Mouse (Mus musculus): ENCODE results near the gene Rreb1.

- TF ChIP-seq POLR2A (IDR thresholded peaks at IDR 0.05; ENCODE audit: insufficient read depth, low read length), result no peak
- TF ChIP-seq EP300 (IDR thresholded peaks at IDR 0.05; ENCODE audit: insufficient read depth, low read depth, low read length), result no peak
Measured at GRCm38 (mm10) chr13:37940649-37941048, 162.4 kb downstream of the Rreb1 start.

Data from ES-Bruce4 (cell line).